Mouse (Mus musculus) cerebellum, postnatal 10 days (tissue): ENCODE measurements around the gene Rapgef3.

ENCODE experiments used
- DNase-seq, 2 experiments: peaks; one replicate each; pipeline ENCODE4 v3.0.0; 2021; ENCODE audit warnings: mixed read lengths in 2 of 2

The Rapgef3 gene

DNA sequence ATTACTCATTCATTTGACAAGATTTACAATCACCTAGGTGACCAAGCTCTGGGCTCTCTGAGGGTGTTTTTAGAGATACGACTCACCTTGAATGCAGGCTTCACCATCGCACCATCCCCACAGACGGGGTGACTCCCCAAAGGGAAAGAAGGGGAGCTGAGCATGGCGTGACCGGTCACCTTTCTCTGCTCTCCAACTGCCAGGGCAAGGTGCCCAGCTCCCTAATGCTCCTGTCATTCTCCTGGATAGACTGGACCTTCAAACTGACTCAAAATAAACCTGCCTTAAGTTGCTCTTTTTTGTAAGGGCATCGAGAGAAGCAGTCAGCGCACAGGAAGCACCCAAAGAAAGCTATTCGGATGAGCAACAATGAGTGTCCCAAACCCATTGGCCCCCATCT lies 2.5 kb upstream of the Rapgef3 start:
- no peak for DNase-seq

DNA sequence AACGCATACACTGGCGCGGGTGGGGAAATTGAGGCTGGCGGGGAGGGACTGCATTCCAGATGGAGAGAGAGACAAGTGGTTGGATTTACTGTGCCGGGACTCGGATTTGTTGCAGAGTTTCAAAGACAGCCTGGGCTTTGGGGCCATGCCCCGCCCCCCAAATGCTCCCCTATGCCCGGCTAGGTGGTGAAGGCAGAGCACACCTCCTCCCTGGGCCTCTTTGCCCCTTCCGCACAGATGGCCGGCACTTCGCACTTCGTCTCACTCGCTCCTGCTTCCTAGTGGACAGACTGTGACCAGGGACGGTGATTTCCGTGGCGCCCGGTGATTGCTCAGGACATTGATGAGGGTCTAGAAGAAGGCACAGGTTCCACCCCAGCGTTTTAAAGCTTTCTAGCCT lies 420 bp upstream of the Rapgef3 start:
- DNase-seq, result peak; percentile 82 to 83

GRCm38 (mm10) chr15:97766594-97767279 lies 1.0 kb downstream of the Rapgef3 start:
- peak; percentile 75 to 76 for DNase-seq

DNA sequence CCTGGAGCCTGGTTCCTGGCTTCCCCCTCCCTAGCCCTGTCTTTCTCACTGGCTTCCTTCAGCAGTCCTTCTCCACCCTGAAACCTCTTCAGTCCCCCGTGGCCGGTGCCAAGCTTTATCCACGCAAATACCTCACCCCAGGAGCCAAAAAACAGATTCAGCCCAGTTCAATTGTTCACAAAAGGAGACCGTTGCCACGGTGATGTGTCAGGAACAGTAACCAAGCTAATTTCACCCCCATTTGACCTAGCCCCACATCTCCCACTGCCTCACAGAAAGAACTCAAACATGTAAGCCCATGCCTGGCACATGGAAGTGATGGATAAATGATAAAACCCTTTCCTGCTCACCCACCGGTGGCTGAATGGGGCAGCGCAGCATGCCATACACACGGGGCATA lies 1.6 kb downstream of the Rapgef3 start:
- peak; percentile 55 to 63 for DNase-seq

- no peak for DNase-seq
Observed at GRCm38 (mm10) chr15:97765090-97765794, 2.5 kb downstream of the Rapgef3 start.

GRCm38 (mm10) chr15:97764532-97764931 lies 3.2 kb downstream of the Rapgef3 start:
- no peak for DNase-seq

- no peak for DNase-seq
Observed at GRCm38 (mm10) chr15:97763256-97764049, 4.3 kb downstream of the Rapgef3 start.

GRCm38 (mm10) chr15:97762733-97763132 lies 5.0 kb downstream of the Rapgef3 start:
- DNase-seq, result no peak

GRCm38 (mm10) chr15:97761438-97761837 lies 6.3 kb downstream of the Rapgef3 start:
- peak in 1 of 2 experiments; percentile 36 for DNase-seq

GRCm38 (mm10) chr15:97760952-97761351 lies 6.8 kb downstream of the Rapgef3 start:
- peak in 1 of 2 experiments; percentile 52 for DNase-seq

- peak; percentile 90 to 91 for DNase-seq
Observed at GRCm38 (mm10) chr15:97760006-97760405, 7.8 kb downstream of the Rapgef3 start.

DNA sequence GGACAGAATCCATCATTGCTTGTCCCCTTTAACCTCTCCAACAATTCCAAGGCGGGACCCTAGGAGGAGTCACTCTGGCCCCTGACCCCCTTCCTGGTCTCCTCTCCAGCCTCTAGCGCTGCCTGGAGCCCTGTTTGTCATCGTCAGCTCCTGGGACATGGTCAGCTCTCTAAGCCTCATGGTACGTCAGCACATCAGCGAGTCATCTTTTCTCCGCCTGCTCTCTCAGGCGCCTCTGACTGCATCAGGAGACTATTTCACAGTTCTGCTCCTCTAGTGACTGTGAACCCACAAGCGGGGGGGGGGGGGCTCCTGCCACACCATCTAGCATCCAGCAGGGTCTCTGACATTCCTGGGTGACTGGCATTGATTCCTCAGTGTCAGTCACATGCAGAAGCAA lies 12.4 kb downstream of the Rapgef3 start:
- DNase-seq, result no peak

GRCm38 (mm10) chr15:97754476-97754875 lies 13.3 kb downstream of the Rapgef3 start:
- no peak for DNase-seq

DNA sequence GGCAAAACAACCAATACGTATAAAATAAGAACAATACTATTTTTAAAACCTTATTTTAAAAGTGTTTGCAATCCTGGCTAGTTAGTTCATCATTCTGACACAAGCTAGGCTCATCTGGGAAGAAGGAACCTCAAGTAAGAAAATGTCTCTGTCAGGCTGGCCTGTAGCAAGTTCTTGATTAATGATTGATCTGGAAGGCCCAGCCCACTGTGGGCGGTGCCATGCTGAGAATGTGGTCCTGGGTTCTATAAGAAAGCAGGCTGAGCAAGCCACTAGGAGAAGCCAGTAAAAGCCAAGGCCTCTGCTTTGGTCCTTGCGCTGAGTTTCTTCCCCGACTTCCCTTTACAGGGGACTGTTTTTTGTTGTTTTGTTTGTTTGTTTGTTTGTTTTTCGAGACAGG lies 15.3 kb downstream of the Rapgef3 start:
- DNase-seq, result no peak

DNA sequence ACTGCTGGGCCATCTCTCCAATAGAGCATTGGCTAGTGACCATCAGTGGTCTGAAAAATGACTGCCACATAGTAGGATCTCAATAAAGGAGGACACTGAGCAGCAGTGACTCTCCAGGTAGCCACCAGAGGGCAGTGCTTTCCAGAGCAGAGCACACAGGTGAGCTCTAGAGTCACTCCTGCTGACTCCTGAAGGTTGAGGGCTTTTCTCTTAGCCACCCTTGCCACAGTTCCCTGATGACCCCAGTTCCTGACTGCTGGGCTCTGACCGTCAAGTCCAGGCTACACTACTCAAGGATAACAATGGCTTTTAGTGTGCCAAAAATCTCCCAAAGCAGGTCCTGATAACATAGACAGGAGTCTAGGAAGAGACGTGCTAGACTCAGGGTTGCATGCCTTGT lies 16.1 kb downstream of the Rapgef3 start:
- DNase-seq, result no peak

DNA sequence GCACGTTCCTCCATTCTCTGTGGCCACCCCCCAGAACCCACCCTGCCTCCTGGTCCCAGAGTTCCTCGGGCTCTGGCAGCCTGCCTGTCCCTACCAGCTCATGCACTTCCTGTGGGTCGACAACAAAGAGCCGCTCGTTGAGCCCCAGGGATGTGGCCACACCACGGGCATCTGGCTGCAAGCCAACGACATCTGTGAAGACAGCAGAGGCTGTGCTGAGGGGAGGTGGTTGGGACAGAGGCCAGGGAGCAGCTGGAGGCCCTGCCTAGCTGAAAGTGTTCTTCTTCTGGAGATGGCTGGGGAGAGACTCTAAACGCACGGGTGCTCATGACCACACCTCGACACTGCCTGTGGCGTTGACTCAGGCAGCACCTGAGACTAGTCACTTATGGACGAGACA lies 17.1 kb downstream of the Rapgef3 start:
- DNase-seq, result peak; percentile 94 to 97

- DNase-seq, result no peak
Observed at GRCm38 (mm10) chr15:97749841-97750240, 17.9 kb downstream of the Rapgef3 start.

GRCm38 (mm10) chr15:97749397-97749796 lies 18.4 kb downstream of the Rapgef3 start:
- DNase-seq, result no peak

- DNase-seq, result no peak
Observed at GRCm38 (mm10) chr15:97748964-97749363, 18.8 kb downstream of the Rapgef3 start.

- DNase-seq, result no peak
Observed at GRCm38 (mm10) chr15:97748309-97748708, 19.5 kb downstream of the Rapgef3 start.

DNA sequence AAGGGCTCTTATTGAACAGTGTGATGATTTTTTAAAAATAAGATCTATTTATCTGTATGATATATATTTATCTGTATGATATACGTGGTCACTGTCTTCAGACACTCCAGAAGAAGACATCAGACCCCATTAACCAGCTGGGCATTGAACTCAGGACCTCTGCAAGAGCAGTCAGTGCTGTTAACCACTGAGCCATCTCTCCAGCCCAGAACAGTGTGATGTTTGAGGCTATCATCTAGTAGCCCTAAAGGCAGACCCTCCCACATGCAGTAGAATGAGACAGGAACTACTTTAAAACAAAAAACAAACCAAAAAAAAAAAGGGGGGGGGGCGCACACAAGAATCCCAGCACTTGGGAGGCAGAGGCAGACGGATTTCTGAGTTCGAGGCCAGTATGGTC lies 20.3 kb downstream of the Rapgef3 start:
- DNase-seq, result no peak

GRCm38 (mm10) chr15:97746748-97747147 lies 21.0 kb downstream of the Rapgef3 start:
- no peak for DNase-seq

- no peak for DNase-seq
Observed at GRCm38 (mm10) chr15:97746278-97746677, 21.5 kb downstream of the Rapgef3 start.

DNA sequence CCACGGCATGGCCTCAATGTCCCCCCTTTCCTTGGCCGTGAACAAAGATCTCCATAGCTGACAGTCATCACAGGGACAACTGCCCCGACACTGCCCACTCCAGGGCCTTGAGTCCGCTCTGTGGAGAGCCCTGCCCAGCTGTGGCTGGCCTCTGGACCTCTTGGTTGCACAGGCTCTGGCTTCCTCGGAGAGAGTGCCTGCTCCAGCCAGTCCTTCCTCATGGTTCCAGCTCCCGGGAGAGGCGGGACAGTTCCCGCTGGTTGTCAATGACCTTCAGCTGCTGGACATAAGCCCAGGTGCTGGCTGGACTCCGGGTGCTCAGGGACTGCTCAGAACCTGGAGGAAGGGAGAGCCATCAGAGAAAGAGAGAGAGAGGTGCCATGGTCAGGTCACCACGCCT lies 22.4 kb downstream of the Rapgef3 start:
- DNase-seq, result peak in 1 of 2 experiments; percentile 26
